Mouse (Mus musculus): ENCODE measurements around the gene Cfap97d1.

- no peak for TF ChIP-seq CTCF (IDR thresholded peaks at IDR 0.05; ENCODE audit: low read depth)
- TF ChIP-seq EP300 (IDR thresholded peaks at IDR 0.05; ENCODE audit: low read depth): no peak
Measured at GRCm38 (mm10) chr11:101965553-101965952, 18.5 kb upstream of the Cfap97d1 start.
